Mouse (Mus musculus): ENCODE data around the gene Parva. TPM values are rescaled to one million over a fixed set of nuclear protein-coding genes. Genes with fewer than 3 reads are reported as not detected.

Gene Parva
- polyA plus RNA-seq, 1 experiment from 2014 or later = 13.2 TPM

- no peaks in the 10 kb centered on the region for H3K9me3 ChIP-seq (replicated peaks)
- no peaks in the 10 kb centered on the region for H3K4me1 ChIP-seq
- no peak overlapping the region for H3K4me2 ChIP-seq
- H3K9ac ChIP-seq = no peak overlapping the region
- H3K36me3 ChIP-seq = no peaks in the 10 kb centered on the region
- no peak overlapping the region for H3K27ac ChIP-seq
- ATAC-seq = no peak
- 17% methylated on average over 2 of the region's 2 CpGs for WGBS (ENCODE audit: insufficient replicate concordance)
- no peaks in the 10 kb centered on the region; the same call in 1 of the 2 replicates for H3K27me3 ChIP-seq (replicated peaks)
- H3K4me3 ChIP-seq = no peak overlapping the region
Observed at GRCm38 (mm10) chr7:112599650-112600049, 172.3 kb downstream of the Parva start.

GRCm38 (mm10) chr7:112600163-112600562, 172.9 kb downstream of the Parva start:
- Histone ChIP-seq H3K27ac (no peak overlapping the region), H3K4me2 (no peak overlapping the region), H3K9ac (no peak overlapping the region), H3K36me3 (no peaks in the 10 kb centered on the region), H3K9me3 (replicated peaks) (no peaks in the 10 kb centered on the region), H3K4me1 (no peaks in the 10 kb centered on the region), H3K4me3 (no peak overlapping the region), H3K27me3 (replicated peaks) (no peaks in the 10 kb centered on the region; the same call in 1 of the 2 replicates)
- 56% methylated on average over 3 of the region's 3 CpGs for WGBS (ENCODE audit: insufficient replicate concordance)
- ATAC-seq = no peak

GRCm38 (mm10) chr7:112602966-112603365, 175.7 kb downstream of the Parva start:
- 69% methylated on average over 5 of the region's 5 CpGs for WGBS (ENCODE audit: insufficient replicate concordance)

GRCm38 (mm10) chr7:112603496-112604170, 176.3 kb downstream of the Parva start:
- WGBS (ENCODE audit: insufficient replicate concordance) = 70% methylated on average over 10 of the region's 10 CpGs
- Histone ChIP-seq H3K9ac (no peak overlapping the region), H3K27ac (no peak overlapping the region), H3K9me3 (replicated peaks) (no peaks in the 10 kb centered on the region), H3K36me3 (no peaks in the 10 kb centered on the region), H3K4me2 (no peak overlapping the region), H3K27me3 (replicated peaks) (no peaks in the 10 kb centered on the region; the same call in 1 of the 2 replicates), H3K4me1 (no peaks in the 10 kb centered on the region), H3K4me3 (no peak overlapping the region)
- no peak for ATAC-seq

More at GRCm38 (mm10) chr7:112602966-112603365, 175.7 kb downstream of the Parva start:
- Histone ChIP-seq H3K27me3 (replicated peaks) (no peaks in the 10 kb centered on the region; the same call in 1 of the 2 replicates), H3K4me1 (no peaks in the 10 kb centered on the region), H3K9me3 (replicated peaks) (no peaks in the 10 kb centered on the region), H3K4me3 (no peak overlapping the region), H3K4me2 (no peak overlapping the region), H3K27ac (no peak overlapping the region), H3K9ac (no peak overlapping the region), H3K36me3 (no peaks in the 10 kb centered on the region)
- ATAC-seq = no peak

- Histone ChIP-seq H3K9ac (no peak overlapping the region), H3K27me3 (replicated peaks) (no peaks in the 10 kb centered on the region; the same call in 1 of the 2 replicates), H3K4me1 (no peaks in the 10 kb centered on the region), H3K9me3 (replicated peaks) (no peaks in the 10 kb centered on the region), H3K27ac (no peak overlapping the region), H3K36me3 (no peaks in the 10 kb centered on the region), H3K4me2 (no peak overlapping the region), H3K4me3 (no peak overlapping the region)
- no peak for ATAC-seq
- 80% methylated on average over 8 of the region's 8 CpGs for WGBS (ENCODE audit: insufficient replicate concordance)
Observed at GRCm38 (mm10) chr7:112604209-112604608, 176.9 kb downstream of the Parva start.

GRCm38 (mm10) chr7:112614046-112614790, 186.9 kb downstream of the Parva start:
- Histone ChIP-seq H3K27ac (no peak overlapping the region), H3K9me3 (replicated peaks) (no peaks in the 10 kb centered on the region), H3K9ac (no peak overlapping the region), H3K27me3 (replicated peaks) (no peaks in the 10 kb centered on the region), H3K4me1 (no peaks in the 10 kb centered on the region), H3K4me2 (no peak overlapping the region), H3K36me3 (no peaks in the 10 kb centered on the region), H3K4me3 (no peak overlapping the region)
- ATAC-seq = no peak
- WGBS (ENCODE audit: insufficient replicate concordance) = 75% methylated on average over 3 of the region's 3 CpGs

- WGBS (ENCODE audit: insufficient replicate concordance) = 49% methylated on average over 10 of the region's 10 CpGs
- H3K27me3 ChIP-seq (replicated peaks) = no peaks in the 10 kb centered on the region
- no peak for ATAC-seq
- no peaks in the 10 kb centered on the region for H3K4me1 ChIP-seq
- no peak overlapping the region for H3K4me3 ChIP-seq
- H3K9ac ChIP-seq = no peak overlapping the region
- no peaks in the 10 kb centered on the region for H3K9me3 ChIP-seq (replicated peaks)
- no peaks in the 10 kb centered on the region for H3K36me3 ChIP-seq
- H3K4me2 ChIP-seq = no peak overlapping the region
- H3K27ac ChIP-seq = no peak overlapping the region
Observed at GRCm38 (mm10) chr7:112614791-112615668, 187.7 kb downstream of the Parva start.

GRCm38 (mm10) chr7:112620322-112621179, 193.2 kb downstream of the Parva start:
- WGBS (ENCODE audit: insufficient replicate concordance) = 64% methylated on average over 22 of the region's 22 CpGs
- H3K4me2 ChIP-seq = no peak overlapping the region

GRCm38 (mm10) chr7:112627481-112627880, 200.2 kb downstream of the Parva start:
- Histone ChIP-seq H3K4me2 (no peak overlapping the region), H3K27ac (no peak overlapping the region), H3K36me3 (no peaks in the 10 kb centered on the region), H3K9me3 (replicated peaks) (no peaks in the 10 kb centered on the region), H3K27me3 (replicated peaks) (no peaks in the 10 kb centered on the region), H3K9ac (no peak overlapping the region), H3K4me1 (no peaks in the 10 kb centered on the region), H3K4me3 (no peak overlapping the region)
- 64% methylated on average over 4 of the region's 4 CpGs for WGBS (ENCODE audit: insufficient replicate concordance)
- no peak for ATAC-seq

More at GRCm38 (mm10) chr7:112620322-112621179, 193.2 kb downstream of the Parva start:
- H3K9me3 ChIP-seq (replicated peaks) = no peaks in the 10 kb centered on the region
- no peaks in the 10 kb centered on the region for H3K4me1 ChIP-seq
- no peaks in the 10 kb centered on the region for H3K27me3 ChIP-seq (replicated peaks)
- no peak overlapping the region for H3K27ac ChIP-seq
- H3K4me3 ChIP-seq = no peak overlapping the region
- no peak for ATAC-seq
- H3K9ac ChIP-seq = no peak overlapping the region
- H3K36me3 ChIP-seq = no peaks in the 10 kb centered on the region

GRCm38 (mm10) chr7:112634505-112635213, 207.4 kb downstream of the Parva start:
- ATAC-seq = no peak
- no peaks in the 10 kb centered on the region for H3K4me1 ChIP-seq
- H3K36me3 ChIP-seq = no peaks in the 10 kb centered on the region
- no peaks in the 10 kb centered on the region for H3K27me3 ChIP-seq (replicated peaks)
- H3K27ac ChIP-seq = no peak overlapping the region
- H3K9ac ChIP-seq = no peak overlapping the region
- 0 out of 2 replicates have a peak, but pooled peaks cover 3% of the 10 kb centered on the region for H3K9me3 ChIP-seq (replicated peaks)
- WGBS (ENCODE audit: insufficient replicate concordance) = 70% methylated on average over 10 of the region's 10 CpGs
- no peak overlapping the region for H3K4me2 ChIP-seq
- no peak overlapping the region for H3K4me3 ChIP-seq

Measured in liver, embryonic 12.5 days (tissue).